Mouse (Mus musculus): ENCODE results near the gene Tardbp.

- TF ChIP-seq CTCF (IDR thresholded peaks at IDR 0.05; ENCODE audit: low read depth, low read length) (no peak), EP300 (IDR thresholded peaks at IDR 0.05; ENCODE audit: insufficient read depth, low read depth, low read length) (peak; percentile 51; the same call in 1 of the 2 replicates)
Observed at GRCm38 (mm10) chr4:148651045-148651444, 24.2 kb upstream of the Tardbp start.
